Mouse (Mus musculus) heart, postnatal 25 days (tissue): Measurements from ENCODE around the gene Nrg3. TPM values are rescaled to one million over a fixed set of nuclear protein-coding genes. Genes with fewer than 3 reads are reported as not detected.
"Not testable (repeated sequence)": the region's sequence is repeated elsewhere in the genome, so short reads cannot be mapped to it uniquely, and the experiment has no call there.

Experiments
- DNase-seq: peaks from one replicate; pipeline ENCODE4 v3.0.0; 2022; ENCODE audit warnings: low spot score
- intact Hi-C: fragments of 180-260 bp; cut with DNase I; formaldehyde crosslinking; loops from one replicate; pipeline ENCODE4 v1.15.1; 2025
- total RNA-seq, 2 experiments: library from RNA; stranded (reverse); gene quantifications; 2 replicates each; pipeline ENCODE4 v1.2.3; 2021

Gene Nrg3
- total RNA-seq, 2 experiments from 2014 or later: not detected

DNA sequence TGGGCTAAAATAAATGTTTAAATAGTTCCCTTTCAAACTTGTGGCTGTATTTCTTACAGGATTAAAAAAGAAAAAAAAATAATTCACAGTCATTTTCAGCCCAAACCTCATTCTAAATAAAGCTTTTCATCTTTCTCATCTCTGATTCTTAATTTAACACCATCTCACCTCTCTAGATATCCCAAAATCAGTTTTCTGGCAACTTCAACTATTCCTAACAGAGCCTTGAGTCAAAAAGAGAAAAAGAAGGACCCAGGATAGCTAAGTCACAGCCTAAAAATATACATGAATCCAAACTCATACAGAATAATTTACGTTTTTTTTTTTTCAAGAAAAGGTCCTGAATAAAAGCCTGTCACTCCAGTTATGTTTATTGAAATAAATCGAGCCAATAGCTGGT lies 232.6 kb downstream of the Nrg3 start:
- no peak for DNase-seq
- intact Hi-C loops: no loop called here

GRCm38 (mm10) chr14:39211472-39211871 lies 261.4 kb downstream of the Nrg3 start:
- intact Hi-C loops: no loop called here
- DNase-seq: no peak

DNA sequence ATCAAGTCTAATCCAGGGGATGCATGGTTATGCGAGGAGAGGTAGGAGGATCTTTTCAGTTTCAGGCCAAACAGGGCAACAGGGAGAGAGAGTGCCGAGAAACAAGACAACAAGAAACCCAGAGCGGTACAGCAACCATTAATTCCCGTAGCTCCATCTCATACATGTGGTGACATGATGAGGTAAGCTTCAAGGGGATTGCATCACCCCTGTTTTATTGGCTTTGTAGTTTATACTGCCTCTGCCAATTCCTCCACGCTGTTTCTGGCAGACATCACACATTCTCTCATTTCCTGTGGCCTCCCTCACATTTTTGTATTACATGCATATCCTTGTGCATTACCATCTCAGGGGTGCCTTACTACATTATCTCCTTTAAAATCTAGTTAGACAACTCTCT lies 280.9 kb downstream of the Nrg3 start:
- DNase-seq: peak; percentile 1
- intact Hi-C loops: no loop called here

DNA sequence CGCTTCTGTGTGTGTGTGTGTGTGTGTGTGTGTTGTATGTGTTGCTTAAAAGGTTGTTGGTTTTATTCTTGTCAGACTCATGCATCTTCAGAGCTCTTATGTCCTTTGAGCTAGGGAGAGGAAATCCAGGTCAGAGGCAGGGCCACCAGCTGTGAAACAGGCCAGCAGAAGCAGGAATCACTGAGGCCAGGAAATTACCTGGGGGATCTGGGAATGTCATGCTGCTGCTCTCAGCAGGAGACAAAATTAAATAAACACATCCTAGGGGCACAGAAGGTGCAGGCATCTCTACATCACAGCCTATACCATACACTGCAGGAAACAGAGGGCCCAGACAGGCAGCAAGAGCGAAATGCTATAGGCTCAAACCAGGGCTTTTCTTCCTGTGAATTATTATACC lies 299.2 kb downstream of the Nrg3 start:
- no peak for DNase-seq
- intact Hi-C loops: no loop called here

GRCm38 (mm10) chr14:39160140-39160539 lies 312.7 kb downstream of the Nrg3 start:
- intact Hi-C loops: no loop called here
- DNase-seq: no peak

GRCm38 (mm10) chr14:39155462-39155861 lies 317.4 kb downstream of the Nrg3 start:
- intact Hi-C loops: no loop called here

GRCm38 (mm10) chr14:39129766-39130165 lies 343.1 kb downstream of the Nrg3 start:
- intact Hi-C loops: no loop called here
- DNase-seq: no peak

More at GRCm38 (mm10) chr14:39155462-39155861, 317.4 kb downstream of the Nrg3 start:
- DNase-seq: no peak

DNA sequence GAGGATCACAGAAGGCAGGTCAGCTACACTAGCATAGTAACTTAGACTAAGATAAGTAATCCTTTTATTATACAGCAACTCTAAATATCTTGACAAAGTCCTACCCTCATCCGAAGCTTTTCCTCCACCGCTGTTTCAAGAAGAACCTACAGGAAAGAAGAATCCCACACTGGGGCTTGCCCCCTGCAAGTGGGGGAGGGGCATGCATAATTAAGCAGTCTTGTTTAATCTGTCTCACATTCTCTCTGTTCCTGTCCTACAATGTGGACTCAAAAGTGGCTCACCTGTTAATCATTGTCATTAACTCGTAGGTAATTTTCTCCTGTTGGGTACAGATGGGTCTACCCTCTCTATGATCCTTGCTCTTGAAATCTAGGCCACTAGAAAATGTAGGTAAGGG lies 354.9 kb downstream of the Nrg3 start:
- intact Hi-C loops: no loop called here
- no peak for DNase-seq

DNA sequence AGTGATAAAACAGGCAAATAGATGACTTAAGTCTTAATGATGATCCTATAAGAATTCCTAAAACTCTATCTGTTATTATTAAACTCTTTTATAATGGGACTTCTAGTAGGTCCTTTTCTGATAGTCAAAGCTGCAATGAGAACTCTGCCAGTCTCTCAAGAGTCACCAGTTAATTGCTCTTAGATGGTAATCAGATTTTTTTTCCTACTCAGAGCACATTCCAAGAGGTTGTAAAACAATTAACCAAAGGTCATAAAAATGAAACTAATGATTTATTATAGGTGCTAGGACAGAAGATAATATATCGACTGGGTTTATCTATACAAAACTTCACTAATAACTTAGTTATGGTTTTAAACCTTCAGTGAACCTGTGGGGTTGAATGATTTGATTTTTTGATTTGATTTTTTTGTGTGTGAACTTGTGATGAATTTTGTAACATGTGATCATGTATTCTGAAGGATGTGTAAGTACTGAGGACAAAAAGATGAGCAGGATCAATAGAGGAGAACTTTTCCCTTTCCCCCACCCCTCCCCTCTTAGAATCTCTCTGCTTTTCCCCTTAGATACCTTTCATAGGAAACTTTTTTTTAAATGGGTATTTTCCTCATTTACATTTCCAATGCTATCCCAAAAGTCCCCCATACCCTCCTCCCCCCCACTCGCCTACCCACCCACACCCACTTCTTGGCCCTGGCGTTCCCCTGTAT lies 356.2 kb downstream of the Nrg3 start:
- DNase-seq, intact Hi-C loops: not testable (repeated sequence)

GRCm38 (mm10) chr14:39109566-39109965 lies 363.3 kb downstream of the Nrg3 start:
- no peak for DNase-seq
- intact Hi-C loops: no loop called here

GRCm38 (mm10) chr14:39106776-39107175 lies 366.1 kb downstream of the Nrg3 start:
- DNase-seq: no peak
- intact Hi-C loops: no loop called here

- intact Hi-C loops: no loop called here
- DNase-seq: no peak
Measured at GRCm38 (mm10) chr14:39095219-39095618, 377.7 kb downstream of the Nrg3 start.

- DNase-seq: no peak
- intact Hi-C loops: no loop called here
Measured at GRCm38 (mm10) chr14:39079461-39079860, 393.4 kb downstream of the Nrg3 start.

GRCm38 (mm10) chr14:39051542-39051941 lies 421.3 kb downstream of the Nrg3 start:
- intact Hi-C loops: no loop called here
- no peak for DNase-seq

GRCm38 (mm10) chr14:39049021-39049420 lies 423.9 kb downstream of the Nrg3 start:
- intact Hi-C loops: no loop called here
- no peak for DNase-seq

DNA sequence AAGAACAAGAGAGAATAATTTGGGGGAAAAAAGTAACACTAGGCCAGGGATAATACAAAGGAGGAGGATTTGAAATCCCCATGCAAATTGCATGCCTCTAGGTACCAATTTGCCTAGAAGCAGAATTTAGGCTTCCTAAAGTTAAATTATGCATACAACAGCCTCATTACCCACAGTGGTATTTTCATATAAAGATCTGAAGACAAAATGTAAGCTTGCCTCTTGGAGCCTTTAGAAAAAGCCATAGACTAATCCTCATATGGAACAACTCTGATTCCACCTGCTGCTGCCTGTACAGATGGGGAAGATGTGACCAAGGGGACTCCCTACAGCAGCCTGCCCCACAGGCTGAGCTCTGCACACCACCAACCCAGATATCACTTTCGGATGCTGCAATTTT lies 428.6 kb downstream of the Nrg3 start:
- intact Hi-C loops: no loop called here
- no peak for DNase-seq

DNA sequence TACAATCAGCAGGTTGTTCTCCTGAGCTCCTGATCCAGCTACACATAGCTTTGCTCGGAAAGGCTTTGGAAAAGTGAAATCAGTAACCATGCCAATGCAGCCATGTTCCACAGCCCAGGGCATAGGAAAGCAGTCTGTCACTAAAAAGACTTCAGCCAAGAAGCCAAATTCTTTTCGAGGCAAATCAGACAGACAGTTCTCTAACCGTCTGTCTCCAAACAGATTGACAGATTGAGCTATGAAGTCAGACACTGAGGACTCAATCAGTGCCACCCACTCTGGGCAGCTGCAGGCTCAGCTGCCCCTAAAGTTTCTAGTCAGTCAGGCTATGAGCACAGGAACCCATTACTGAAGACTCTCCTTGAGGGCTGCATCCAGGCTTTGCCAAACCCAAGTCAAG lies 429.1 kb downstream of the Nrg3 start:
- no peak for DNase-seq
- intact Hi-C loops: no loop called here

DNA sequence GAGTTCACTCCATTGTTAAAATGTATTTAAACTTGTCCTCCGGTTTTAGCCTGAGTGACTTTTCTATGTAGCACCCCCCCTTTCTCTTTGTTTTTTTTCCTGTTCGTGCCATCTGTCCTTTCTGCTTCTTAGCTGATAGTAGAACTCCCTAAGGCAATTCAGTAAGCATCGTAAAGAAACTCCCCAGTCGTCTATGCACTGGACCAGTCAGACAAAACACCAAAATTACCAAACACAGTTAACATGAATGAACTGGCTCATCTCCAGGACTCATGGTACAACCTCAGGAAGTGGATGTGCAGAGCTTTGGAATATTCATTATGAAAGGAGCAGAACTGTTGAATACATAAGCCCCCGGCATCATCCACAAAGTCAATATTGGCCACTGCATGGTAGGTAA lies 429.5 kb downstream of the Nrg3 start:
- intact Hi-C loops: no loop called here
- no peak for DNase-seq

DNA sequence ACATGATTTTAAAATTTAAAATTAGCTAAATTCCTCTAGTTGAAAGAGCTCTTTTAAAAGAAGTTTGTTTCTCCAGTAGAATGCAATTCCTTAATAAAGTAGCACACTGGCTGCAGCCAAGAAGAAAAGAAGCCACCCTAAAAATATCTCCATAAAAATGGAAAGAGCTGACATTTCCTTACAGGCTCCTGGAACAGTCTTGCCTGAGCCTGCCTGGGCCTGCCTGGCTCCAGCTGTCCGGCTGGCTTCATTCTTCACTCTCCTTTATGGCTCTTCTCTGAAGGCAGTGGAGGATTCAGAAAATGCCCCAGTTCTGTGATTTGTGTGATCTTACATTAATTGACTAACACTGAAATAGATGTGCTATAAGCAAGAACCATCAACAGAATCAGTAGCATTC lies 433.8 kb downstream of the Nrg3 start:
- DNase-seq: no peak
- intact Hi-C loops: no loop called here

GRCm38 (mm10) chr14:39034482-39034881 lies 438.4 kb downstream of the Nrg3 start:
- no peak for DNase-seq
- intact Hi-C loops: no loop called here

DNA sequence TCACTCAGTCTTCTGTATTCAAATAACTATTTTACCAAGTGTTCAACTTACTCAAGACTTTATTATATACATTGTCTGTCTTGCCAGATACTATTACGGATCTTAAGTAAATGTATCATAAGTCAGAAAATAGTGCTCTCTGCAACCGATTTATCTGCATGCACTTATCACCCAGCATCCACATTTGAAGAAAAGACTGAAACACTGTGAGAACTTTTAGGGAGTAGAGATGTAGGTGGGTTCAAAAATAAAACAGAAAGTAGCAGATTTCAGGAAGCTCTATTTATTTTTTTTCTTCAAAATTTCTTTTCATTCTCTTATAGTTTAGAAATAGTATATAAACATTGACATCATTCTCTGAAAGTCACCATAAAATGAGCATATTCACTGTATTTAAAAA lies 449.8 kb downstream of the Nrg3 start:
- intact Hi-C loops: no loop called here

GRCm38 (mm10) chr14:39014126-39014525 lies 458.8 kb downstream of the Nrg3 start:
- DNase-seq: no peak
- intact Hi-C loops: no loop called here

More for the DNA sequence above, 449.8 kb downstream of the Nrg3 start:
- DNase-seq: no peak
